Comparison of ENCODE assay signal across 8 mouse cellular contexts in genomic region chr8:116994016-116994716, GRCm38 (mm10). TPM values are rescaled to one million over a fixed set of nuclear protein-coding genes. Genes with fewer than 3 reads are reported as not detected.
A peak's percentile ranks its signal among the peaks of the same experiment; 100 is the strongest.
DNase-seq lines count a peak whose midpoint lies in the region; ATAC-seq and TF ChIP-seq lines count a peak whose summit lies in the region.

No protein-coding gene starts in this region.

- H3K27ac ChIP-seq in testis, adult 2 months (ENCODE audit: control insufficient read depth, insufficient read depth, low read depth, low read length), result no peak overlapping the region
- H3K27ac ChIP-seq in liver, embryonic 12.5 days, result no peak overlapping the region

- H3K9ac ChIP-seq in liver, embryonic 12.5 days, result peak overlapping the region; percentile 36; the same call in 1 of the 2 replicates

- ATAC-seq in liver, embryonic 12.5 days, result no peak
- ATAC-seq in cerebellum, adult (ENCODE audit: insufficient number of reproducible peaks, low FRiP score, low TSS enrichment), result no peak
- no peak for ATAC-seq in inflammation-experienced regulatory T-cells, adult 6 months

- no peaks in the 10 kb centered on the region for H3K36me3 ChIP-seq in testis, adult 2 months (ENCODE audit: control insufficient read depth, insufficient read depth, low read length)
- peaks cover 9% of the 10 kb centered on the region for H3K36me3 ChIP-seq in liver, embryonic 12.5 days

- peak overlapping the region; percentile 95 for H3K4me2 ChIP-seq in liver, embryonic 12.5 days

- TF ChIP-seq POLR2A in testis, adult 2 months (IDR thresholded peaks at IDR 0.05; ENCODE audit: control insufficient read depth, low read depth, low read length), result no peak

- peak; percentile 23 for DNase-seq in cerebellum, adult 9-11 months
- DNase-seq in cerebellum, postnatal 25 days, result no peak
- DNase-seq in testis, postnatal 14 days (ENCODE audit: low spot score), result no peak
- no peak for DNase-seq in right cerebral cortex, adult 2 months (ENCODE audit: low spot score in 2 of 2)

- peaks cover 8% of the 10 kb centered on the region; the same call in 1 of the 2 replicates for H3K4me1 ChIP-seq in testis, adult 2 months (ENCODE audit: control insufficient read depth, insufficient read depth, low read length)
- H3K4me1 ChIP-seq in liver, embryonic 12.5 days, result peaks cover 32% of the 10 kb centered on the region

- TF ChIP-seq CTCF in testis, adult 2 months (IDR thresholded peaks at IDR 0.05; ENCODE audit: control insufficient read depth, insufficient read depth, insufficient replicate concordance, low read depth, low read length), result no peak

- no peaks in the 10 kb centered on the region for H3K27me3 ChIP-seq in testis, adult 2 months (ENCODE audit: control insufficient read depth, insufficient read depth, low read length)
- H3K27me3 ChIP-seq in liver, embryonic 12.5 days (replicated peaks), result peaks cover 5% of the 10 kb centered on the region; the same call in 1 of the 2 replicates

- WGBS in liver, embryonic 12.5 days (ENCODE audit: insufficient replicate concordance), result 48% methylated on average over 11 of the region's 11 CpGs

- H3K4me3 ChIP-seq in testis, adult 2 months (ENCODE audit: control insufficient read depth, low read depth, low read length), result peak overlapping the region; percentile 45; the same call in 1 of the 2 replicates
- H3K4me3 ChIP-seq in liver, embryonic 12.5 days, result peak overlapping the region; percentile 69

- H3K9me3 ChIP-seq in liver, embryonic 12.5 days (replicated peaks), result no peaks in the 10 kb centered on the region

RNA-seq across cellular contexts. Expression of gene Gcsh, which starts 0.8 kb away (rescaled TPM):
- 7.3 and 7.6 TPM in 2 replicates for polyA plus RNA-seq in testis, adult 2 months (2012; rRNA removed)
- polyA plus RNA-seq in liver, embryonic 12.5 days (2016; fragmentation: Nextera tagmentation; extraction: Ambion mirVana), result 86.0 and 93.4 TPM in 2 replicates
- polyA plus RNA-seq in inflammation-experienced regulatory T-cells, adult 6 months (2017; shearing (Covaris generic)), result 10 to 100 TPM; 23.8 to 29.5 (median 24.6) TPM

RNA-seq across cellular contexts. Expression of gene 1700030J22Rik, which starts 15.4 kb away (rescaled TPM):
- 176 and 190 TPM in 2 replicates for polyA plus RNA-seq in testis, adult 2 months (2012; rRNA removed)
- 0.66 and 0.92 TPM in 2 replicates for polyA plus RNA-seq in liver, embryonic 12.5 days (2016; fragmentation: Nextera tagmentation; extraction: Ambion mirVana)
- under 1 TPM in 1 of 3 experiments, not detected in 2; 0.25 TPM for polyA plus RNA-seq in inflammation-experienced regulatory T-cells, adult 6 months (2017; shearing (Covaris generic))

RNA-seq across cellular contexts. Expression of gene Atmin, which starts 51.0 kb away (rescaled TPM):
- 35.2 and 37.7 TPM in 2 replicates for polyA plus RNA-seq in testis, adult 2 months (2012; rRNA removed)
- 7.6 and 8.2 TPM in 2 replicates for polyA plus RNA-seq in liver, embryonic 12.5 days (2016; fragmentation: Nextera tagmentation; extraction: Ambion mirVana)
- 1 to 10 TPM; 7.5 to 9.0 (median 7.7) TPM for polyA plus RNA-seq in inflammation-experienced regulatory T-cells, adult 6 months (2017; shearing (Covaris generic))

Comparison
In these comparisons a context has a peak if more than half of its experiments do, and no peak if none do; other contexts are left out.
1. RNA of gene 1700030J22Rik, which starts 15.4 kb away (polyA plus RNA-seq): 176 to 190 TPM in testis, adult 2 months; 0.66 to 0.92 TPM in liver, embryonic 12.5 days and 0.25 TPM in inflammation-experienced regulatory T-cells, adult 6 months; every median in the first group is over 10 times any median in the second.